Comparison of ENCODE assay signal across 9 mouse cellular contexts in genomic region chr12:87044711-87045110, GRCm38 (mm10). TPM values are rescaled to one million over a fixed set of nuclear protein-coding genes. Genes with fewer than 3 reads are reported as not detected.
A peak's percentile ranks its signal among the peaks of the same experiment; 100 is the strongest.
DNase-seq lines count a peak whose midpoint lies in the region; ATAC-seq and TF ChIP-seq lines count a peak whose summit lies in the region.
"Had no signal": no experiment of that assay in that cellular context is flagged by ENCODE, and none has a peak within 500 bp of the region (broad histone marks: within the 10 kb centered on the region; RNA-seq: fewer than 3 reads in every experiment).

No protein-coding gene starts in this region.

- peak; percentile 17 to 21 for DNase-seq in heart, postnatal 10 days
- DNase-seq in yolk sac, embryonic 10.5 days (ENCODE audit: low spot score) = no peak
- no peak for DNase-seq in urinary bladder, adult 18-20 months (ENCODE audit: low spot score in 2 of 2)

- no peaks in the 10 kb centered on the region for H3K36me3 ChIP-seq in heart, embryonic 12.5 days
- H3K36me3 ChIP-seq in intestine, embryonic 16.5 days (ENCODE audit: control insufficient read depth, insufficient read depth, low read length) = no peaks in the 10 kb centered on the region
- H3K36me3 ChIP-seq in neural tube, embryonic 15.5 days = no peaks in the 10 kb centered on the region
- no peaks in the 10 kb centered on the region for H3K36me3 ChIP-seq in kidney, embryonic 16.5 days (ENCODE audit: insufficient read depth, low read length)

- H3K9me3 ChIP-seq in heart, embryonic 12.5 days (replicated peaks) = no peaks in the 10 kb centered on the region
- H3K9me3 ChIP-seq in intestine, embryonic 16.5 days (ENCODE audit: control insufficient read depth, low read length) = no peaks in the 10 kb centered on the region
- no peaks in the 10 kb centered on the region for H3K9me3 ChIP-seq in neural tube, embryonic 15.5 days (replicated peaks)
- no peaks in the 10 kb centered on the region for H3K9me3 ChIP-seq in kidney, embryonic 16.5 days (ENCODE audit: low read length)

- WGBS in heart, embryonic 12.5 days = 33% methylated on average over 5 of the region's 5 CpGs
- 16% methylated on average over 5 of the region's 5 CpGs for WGBS in intestine, embryonic 16.5 days
- WGBS in neural tube, embryonic 15.5 days = 4% methylated on average over 5 of the region's 5 CpGs
- 14% methylated on average over 5 of the region's 5 CpGs for WGBS in kidney, embryonic 16.5 days

- peaks cover 24% of the 10 kb centered on the region for H3K27me3 ChIP-seq in heart, embryonic 12.5 days (replicated peaks)
- no peaks in the 10 kb centered on the region for H3K27me3 ChIP-seq in intestine, embryonic 16.5 days (replicated peaks; ENCODE audit: control insufficient read depth, insufficient read depth, low read length)
- H3K27me3 ChIP-seq in neural tube, embryonic 15.5 days (replicated peaks) = no peaks in the 10 kb centered on the region
- no peaks in the 10 kb centered on the region for H3K27me3 ChIP-seq in kidney, embryonic 16.5 days (ENCODE audit: insufficient read depth, low read length)

- H3K4me1 ChIP-seq in heart, embryonic 12.5 days (replicated peaks) = no peaks in the 10 kb centered on the region
- H3K4me1 ChIP-seq in cortical plate, adult 2 months (ENCODE audit: control insufficient read depth, insufficient read depth, low read length) = peaks cover 25% of the 10 kb centered on the region
- H3K4me1 ChIP-seq in intestine, embryonic 16.5 days (ENCODE audit: control insufficient read depth, insufficient read depth, low read length) = no peaks in the 10 kb centered on the region
- H3K4me1 ChIP-seq in neural tube, embryonic 15.5 days = peaks cover 28% of the 10 kb centered on the region
- no peaks in the 10 kb centered on the region for H3K4me1 ChIP-seq in kidney, embryonic 16.5 days (ENCODE audit: insufficient read depth, low read length)

- intact Hi-C loops in heart, postnatal 10 days (cut with DNase I) = no loop called here

- H3K4me3 ChIP-seq in heart, embryonic 12.5 days = no peak overlapping the region
- H3K4me3 ChIP-seq in cortical plate, adult 2 months (ENCODE audit: insufficient read depth, low read length) = no peak overlapping the region
- no peak overlapping the region for H3K4me3 ChIP-seq in intestine, embryonic 16.5 days (ENCODE audit: low read length)
- H3K4me3 ChIP-seq in neural tube, embryonic 15.5 days (replicated peaks) = no peak overlapping the region
- H3K4me3 ChIP-seq in kidney, embryonic 16.5 days (ENCODE audit: low read length) = no peak overlapping the region

- no peak overlapping the region for H3K4me2 ChIP-seq in heart, embryonic 12.5 days
- H3K4me2 ChIP-seq in intestine, embryonic 16.5 days (ENCODE audit: low read depth, low read length) = no peak overlapping the region
- no peak overlapping the region for H3K4me2 ChIP-seq in neural tube, embryonic 15.5 days
- no peak overlapping the region for H3K4me2 ChIP-seq in kidney, embryonic 16.5 days (replicated peaks; ENCODE audit: low read depth, low read length)

- no peak; the same call in 1 of the 2 replicates for TF ChIP-seq POLR2A in cortical plate, adult 2 months (IDR thresholded peaks at IDR 0.05; ENCODE audit: extremely low read depth, insufficient read depth, low read length)

- no peak overlapping the region for H3K27ac ChIP-seq in heart, embryonic 12.5 days (ENCODE audit: poor library complexity, severe bottlenecking)
- H3K27ac ChIP-seq in cortical plate, adult 2 months (ENCODE audit: insufficient read depth, low read length) = peak overlapping the region; percentile 73; the same call in 1 of the 2 replicates
- H3K27ac ChIP-seq in intestine, embryonic 16.5 days (ENCODE audit: low read length) = no peak overlapping the region
- H3K27ac ChIP-seq in neural tube, embryonic 15.5 days (replicated peaks) = peak overlapping the region; percentile 57
- H3K27ac ChIP-seq in kidney, embryonic 16.5 days (ENCODE audit: low read length) = no peak overlapping the region

- no peak overlapping the region for H3K9ac ChIP-seq in heart, embryonic 12.5 days
- no peak overlapping the region for H3K9ac ChIP-seq in intestine, embryonic 16.5 days (ENCODE audit: low read depth, low read length)
- no peak overlapping the region for H3K9ac ChIP-seq in neural tube, embryonic 15.5 days (replicated peaks)
- H3K9ac ChIP-seq in kidney, embryonic 16.5 days (replicated peaks; ENCODE audit: low read length) = no peak overlapping the region

- no peak for ATAC-seq in heart, embryonic 12.5 days (ENCODE audit: insufficient number of reproducible peaks, low FRiP score)
- ATAC-seq in intestine, embryonic 16.5 days = peak; percentile 73
- peak; percentile 83 for ATAC-seq in neural tube, embryonic 15.5 days (ENCODE audit: low FRiP score)
- ATAC-seq in kidney, embryonic 16.5 days (ENCODE audit: low FRiP score, low TSS enrichment) = no peak

- TF ChIP-seq CTCF in cortical plate, adult 2 months (IDR thresholded peaks at IDR 0.05; ENCODE audit: extremely low read depth, insufficient read depth, low read length) = no peak

RNA-seq across cellular contexts. Expression of gene Tmem63c, which starts 23.6 kb away (rescaled TPM):
- total RNA-seq in heart, postnatal 10 days (2021) = under 1 TPM; 0.17 to 0.25 TPM
- not detected in 2 replicates for polyA plus RNA-seq in heart, embryonic 12.5 days (2016; fragmentation: Nextera tagmentation; extraction: Ambion mirVana)
- 39.0 and 41.3 TPM in 2 replicates for polyA plus RNA-seq in cortical plate, adult 2 months (2012; rRNA removed)
- 0.60 and 0.92 TPM in 2 replicates for polyA plus RNA-seq in intestine, embryonic 16.5 days (2015; fragmentation: Nextera tagmentation; extraction: Ambion mirVana)
- polyA plus RNA-seq in neural tube, embryonic 15.5 days (2015; fragmentation: Nextera tagmentation; extraction: Ambion mirVana) = 10.8 and 12.3 TPM in 2 replicates
- polyA plus RNA-seq in kidney, embryonic 16.5 days (2015; fragmentation: Nextera tagmentation; extraction: Ambion mirVana) = 0.04 and 0.30 TPM in 2 replicates
- total RNA-seq: liver, adult 2 months had no signal
- polyA plus RNA-seq: liver, adult 2 months had no signal

RNA-seq across cellular contexts. Expression of gene Zdhhc22, which starts 54.5 kb away (rescaled TPM):
- not detected for total RNA-seq in heart, postnatal 10 days (2021)
- polyA plus RNA-seq in heart, embryonic 12.5 days (2016; fragmentation: Nextera tagmentation; extraction: Ambion mirVana) = not detected in 2 replicates
- polyA plus RNA-seq in cortical plate, adult 2 months (2012; rRNA removed) = 61.1 and 65.1 TPM in 2 replicates
- polyA plus RNA-seq in intestine, embryonic 16.5 days (2015; fragmentation: Nextera tagmentation; extraction: Ambion mirVana) = 0.23 and 0.28 TPM in 2 replicates
- 18.2 and 19.4 TPM in 2 replicates for polyA plus RNA-seq in neural tube, embryonic 15.5 days (2015; fragmentation: Nextera tagmentation; extraction: Ambion mirVana)
- polyA plus RNA-seq in kidney, embryonic 16.5 days (2015; fragmentation: Nextera tagmentation; extraction: Ambion mirVana) = 0.14 TPM in 1 of 2 replicates, not detected in the other
- total RNA-seq: liver, adult 2 months had no signal
- polyA plus RNA-seq: liver, adult 2 months had no signal

RNA-seq across cellular contexts. Expression of gene Ngb, which starts 57.6 kb away (rescaled TPM):
- total RNA-seq in heart, postnatal 10 days (2021) = under 1 TPM in 1 of 2 experiments, not detected in 1; 0.17 TPM
- polyA plus RNA-seq in heart, embryonic 12.5 days (2016; fragmentation: Nextera tagmentation; extraction: Ambion mirVana) = 0.57 TPM in 1 of 2 replicates, not detected in the other
- 8.9 and 9.5 TPM in 2 replicates for polyA plus RNA-seq in cortical plate, adult 2 months (2012; rRNA removed)
- polyA plus RNA-seq in intestine, embryonic 16.5 days (2015; fragmentation: Nextera tagmentation; extraction: Ambion mirVana) = 1.2 and 1.6 TPM in 2 replicates
- polyA plus RNA-seq in neural tube, embryonic 15.5 days (2015; fragmentation: Nextera tagmentation; extraction: Ambion mirVana) = 3.1 and 4.1 TPM in 2 replicates
- 0.35 and 0.73 TPM in 2 replicates for polyA plus RNA-seq in kidney, embryonic 16.5 days (2015; fragmentation: Nextera tagmentation; extraction: Ambion mirVana)

Comparison
In these comparisons a context has a peak if more than half of its experiments do, and no peak if none do; other contexts are left out.
1. DNase-seq: peak in heart, postnatal 10 days (2 of 2); none in yolk sac, embryonic 10.5 days (single experiment) and urinary bladder, adult 18-20 months (0 of 2).
2. ATAC-seq: peak in intestine, embryonic 16.5 days (single experiment) and neural tube, embryonic 15.5 days (single experiment); none in heart, embryonic 12.5 days (single experiment) and kidney, embryonic 16.5 days (single experiment).
3. H3K27ac ChIP-seq: peak in cortical plate, adult 2 months (single experiment) and neural tube, embryonic 15.5 days (single experiment); none in heart, embryonic 12.5 days (single experiment), intestine, embryonic 16.5 days (single experiment) and kidney, embryonic 16.5 days (single experiment).
4. RNA of gene Zdhhc22, which starts 54.5 kb away (polyA plus RNA-seq): 61.1 to 65.1 TPM in cortical plate, adult 2 months and 18.2 to 19.4 TPM in neural tube, embryonic 15.5 days; 0.23 to 0.28 TPM in intestine, embryonic 16.5 days, 0.14 TPM in kidney, embryonic 16.5 days and not detected in heart, embryonic 12.5 days; every median in the first group is over 10 times any median in the second.